Mouse (Mus musculus) heart, postnatal 36 days (tissue): ENCODE measurements around the gene Cntn5. TPM values are rescaled to one million over a fixed set of nuclear protein-coding genes. Genes with fewer than 3 reads are reported as not detected.

Experiments
- DNase-seq, 2 experiments: peaks; one replicate each; pipeline ENCODE4 v3.0.0; 2021 to 2022
- intact Hi-C: fragments of 180-260 bp; cut with DNase I; formaldehyde crosslinking; loops from one replicate; pipeline ENCODE4 v1.15.1; 2025
- total RNA-seq, 2 experiments: library from RNA; stranded (reverse); gene quantifications; 2 replicates each; pipeline ENCODE4 v1.2.3; 2021

The Cntn5 gene
- total RNA-seq, 2 experiments from 2014 or later: 0.14 to 0.19 TPM

GRCm38 (mm10) chr9:9983220-9983619, 921.4 kb downstream of the Cntn5 start:
- intact Hi-C loops: no loop called here
- DNase-seq: no peak

- intact Hi-C loops: no loop called here
- no peak for DNase-seq
Observed at GRCm38 (mm10) chr9:9965370-9965769, 939.2 kb downstream of the Cntn5 start.

- intact Hi-C loops: no loop called here
- DNase-seq: no peak
Observed at GRCm38 (mm10) chr9:9960610-9961172, 943.9 kb downstream of the Cntn5 start.

- intact Hi-C loops: no loop called here
Observed at GRCm38 (mm10) chr9:9949346-9949745, 955.2 kb downstream of the Cntn5 start.

GRCm38 (mm10) chr9:9944872-9945271, 959.7 kb downstream of the Cntn5 start:
- DNase-seq: no peak
- intact Hi-C loops: no loop called here

More at GRCm38 (mm10) chr9:9949346-9949745, 955.2 kb downstream of the Cntn5 start:
- DNase-seq: no peak

- intact Hi-C loops: no loop called here
- DNase-seq: no peak
Observed at GRCm38 (mm10) chr9:9937444-9938436, 966.8 kb downstream of the Cntn5 start.

- no peak for DNase-seq
- intact Hi-C loops: no loop called here
Observed at GRCm38 (mm10) chr9:9920580-9920979, 984.0 kb downstream of the Cntn5 start.

GRCm38 (mm10) chr9:9899070-9899469, 1005.5 kb downstream of the Cntn5 start:
- peak in 1 of 2 experiments; percentile 6 for DNase-seq
- intact Hi-C loops: no loop called here

GRCm38 (mm10) chr9:9886210-9886609, 1018.4 kb downstream of the Cntn5 start:
- intact Hi-C loops: loop anchor here (10.0 kb wide), 1 partner anchor 481 kb away; no protein-coding TSS in a partner anchor
- DNase-seq: no peak

- intact Hi-C loops: loop anchor here (10.0 kb wide), 1 partner anchor 478 kb away; no protein-coding TSS in a partner anchor
- DNase-seq: peak; percentile 14 to 25
Observed at GRCm38 (mm10) chr9:9882779-9883383, 1021.7 kb downstream of the Cntn5 start.

- DNase-seq: no peak
- intact Hi-C loops: no loop called here
Observed at GRCm38 (mm10) chr9:9872112-9873035, 1032.2 kb downstream of the Cntn5 start.

GRCm38 (mm10) chr9:9860631-9861030, 1043.9 kb downstream of the Cntn5 start:
- no peak for DNase-seq
- intact Hi-C loops: no loop called here

GRCm38 (mm10) chr9:9859323-9859722, 1045.3 kb downstream of the Cntn5 start:
- no peak for DNase-seq
- intact Hi-C loops: no loop called here

GRCm38 (mm10) chr9:9854791-9855190, 1049.8 kb downstream of the Cntn5 start:
- DNase-seq: no peak
- intact Hi-C loops: no loop called here

- intact Hi-C loops: no loop called here
- DNase-seq: no peak
Observed at GRCm38 (mm10) chr9:9830231-9830630, 1074.3 kb downstream of the Cntn5 start.

GRCm38 (mm10) chr9:9819963-9820362, 1084.6 kb downstream of the Cntn5 start:
- DNase-seq: no peak
- intact Hi-C loops: no loop called here

- intact Hi-C loops: no loop called here
- DNase-seq: no peak
Observed at GRCm38 (mm10) chr9:9817477-9817876, 1087.1 kb downstream of the Cntn5 start.

- no peak for DNase-seq
- intact Hi-C loops: no loop called here
Observed at GRCm38 (mm10) chr9:9799546-9799945, 1105.0 kb downstream of the Cntn5 start.

- intact Hi-C loops: no loop called here
- DNase-seq: no peak
Observed at GRCm38 (mm10) chr9:9783680-9784079, 1120.9 kb downstream of the Cntn5 start.
